Mouse (Mus musculus) stomach, postnatal 0 days (tissue): Measurements from ENCODE around the gene Nfic. TPM values are rescaled to one million over a fixed set of nuclear protein-coding genes. Genes with fewer than 3 reads are reported as not detected.

ENCODE experiments used
- ATAC-seq: fragments of 200-750 bp; cut with Nextera tagmentation; 2 replicates; pipeline ENCODE4 v1.8.0; 2017; ENCODE audit not compliant: low FRiP score, low TSS enrichment
- DNase-seq: peaks from one replicate; pipeline ENCODE4 v3.0.0-alpha.2; 2016; ENCODE audit warnings: low spot score
- H3K27ac ChIP-seq: fragments of 300-500 bp; sonication (generic); replicated peaks from 2 replicates; pipeline ENCODE4 v1.5.1; 2014; ENCODE audit warnings: mild to moderate bottlenecking, control low read depth
- H3K27me3 ChIP-seq: fragments of 300-500 bp; sonication (generic); 2 replicates; pipeline ENCODE4 v1.6.1; 2014; ENCODE audit warnings: low read length; ENCODE audit not compliant: control insufficient read depth, insufficient read depth
- H3K36me3 ChIP-seq: fragments of 300-500 bp; sonication (generic); 2 replicates; pipeline ENCODE4 v1.6.1; 2014; ENCODE audit warnings: low read length, mixed read lengths; ENCODE audit not compliant: control insufficient read depth, insufficient read depth
- H3K4me1 ChIP-seq: fragments of 300-500 bp; sonication (generic); replicated peaks from 2 replicates; pipeline ENCODE4 v1.6.1; 2014; ENCODE audit warnings: antibody characterized with exemption; ENCODE audit not compliant: control insufficient read depth, insufficient read depth
- H3K4me2 ChIP-seq: fragments of 300-500 bp; sonication (generic); replicated peaks from 2 replicates; pipeline ENCODE4 v1.6.1; 2014; ENCODE audit warnings: low read depth, mild to moderate bottlenecking, control low read depth, moderate library complexity
- H3K4me3 ChIP-seq: fragments of 300-500 bp; sonication (generic); 2 replicates; pipeline ENCODE4 v1.5.1; 2014; ENCODE audit warnings: low read depth, low read length, control low read depth
- H3K9ac ChIP-seq: fragments of 300-500 bp; sonication (generic); 2 replicates; pipeline ENCODE4 v1.6.1; 2014; ENCODE audit warnings: mild to moderate bottlenecking, low read length, control low read depth, mixed read lengths
- H3K9me3 ChIP-seq: fragments of 300-500 bp; sonication (generic); 2 replicates; pipeline ENCODE4 v1.6.1; 2016; ENCODE audit warnings: low read length; ENCODE audit not compliant: control insufficient read depth
- CTCF ChIP-seq: IDR thresholded peaks from 2 replicates; pipeline ENCODE4 v1.5.1; 2016; ENCODE audit warnings: antibody characterized with exemption, low read depth, mild to moderate bottlenecking, moderate library complexity
- EP300 ChIP-seq: optimal IDR thresholded peaks from 2 replicates; pipeline ENCODE3; 2016; ENCODE audit warnings: antibody characterized with exemption
- WGBS: fragments of 180-500 bp; shearing (Covaris S2); extraction: QIAGEN DNeasy Blood & Tissue Kit; methylation state at CpG from one replicate; pipeline ENCODE4 v1.1.7; 2014; 5-methylcytosine and 5-hydroxymethylcytosine counted together
- polyA plus RNA-seq: library from polyadenylated mRNA; unstranded; fragments of >200 nt; fragmentation: Nextera tagmentation; extraction: Ambion mirVana; gene quantifications from 2 replicates; pipeline ENCODE4 v1.2.1, GENCODE M21; 2015

Nfic gene
- polyA plus RNA-seq, 1 experiment from 2014 or later, result 40.4 TPM

GRCm38 (mm10) chr10:81430141-81430830 is 25.1 kb downstream of the Nfic start:
- peak overlapping the region; percentile 86 for H3K4me2 ChIP-seq
- under 1% methylated on average over 40 of the region's 89 CpGs for WGBS
- H3K4me3 ChIP-seq, result peak overlapping the region; percentile 75
- H3K9ac ChIP-seq, result peak overlapping the region; percentile 81
- H3K27ac ChIP-seq, result peak overlapping the region; percentile 94
- peaks cover 4% of the 10 kb centered on the region; the same call in 1 of the 2 replicates for H3K4me1 ChIP-seq
- H3K9me3 ChIP-seq, result no peaks in the 10 kb centered on the region
- TF ChIP-seq EP300 (no peak), CTCF (no peak)
- no peaks in the 10 kb centered on the region for H3K36me3 ChIP-seq
- H3K27me3 ChIP-seq, result no peaks in the 10 kb centered on the region
- DNase-seq (peak; percentile 77), ATAC-seq (peak; percentile 18)

- WGBS, result 0% methylated on average over 16 of the region's 20 CpGs
- no peaks in the 10 kb centered on the region for H3K9me3 ChIP-seq
- peak overlapping the region; percentile 75 for H3K4me3 ChIP-seq
- ATAC-seq, result peak; percentile 45
- peak; percentile 89 for DNase-seq
- H3K4me1 ChIP-seq, result peaks cover 4% of the 10 kb centered on the region; the same call in 1 of the 2 replicates
- peak overlapping the region; percentile 81 for H3K9ac ChIP-seq
- TF ChIP-seq EP300, result no peak
- TF ChIP-seq CTCF, result peak; percentile 28; the same call in 1 of the 2 replicates
- peak overlapping the region; percentile 86 for H3K4me2 ChIP-seq
- H3K27me3 ChIP-seq, result no peaks in the 10 kb centered on the region
- H3K36me3 ChIP-seq, result no peaks in the 10 kb centered on the region
- peak overlapping the region; percentile 94 for H3K27ac ChIP-seq
Observed at GRCm38 (mm10) chr10:81429605-81430061, 25.8 kb downstream of the Nfic start.

DNA sequence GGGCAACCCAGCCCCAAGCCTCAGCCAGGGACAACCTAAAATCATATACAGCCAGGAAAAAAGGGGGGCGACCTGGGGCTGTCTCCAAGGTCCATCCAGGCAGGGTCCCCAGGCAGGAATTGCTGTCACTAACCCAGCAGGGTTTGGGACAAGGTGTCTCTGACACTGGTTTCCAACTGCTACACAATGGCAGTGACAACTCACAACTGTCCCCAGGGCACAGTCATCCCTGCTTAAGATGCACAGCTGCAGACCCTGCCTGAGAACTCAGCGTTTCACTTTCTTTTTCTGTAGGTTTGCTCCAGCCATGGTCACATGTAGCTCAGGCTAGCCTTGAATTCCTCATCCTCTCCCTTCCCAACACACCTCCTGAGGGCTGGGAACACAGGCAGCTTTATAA is 26.3 kb downstream of the Nfic start:
- Histone ChIP-seq H3K4me3 (peak overlapping the region; percentile 75; the same call in 1 of the 2 replicates), H3K9me3 (no peaks in the 10 kb centered on the region), H3K36me3 (no peaks in the 10 kb centered on the region), H3K9ac (no peak overlapping the region), H3K4me1 (peaks cover 6% of the 10 kb centered on the region; the same call in 1 of the 2 replicates), H3K27me3 (no peaks in the 10 kb centered on the region), H3K27ac (peak overlapping the region; percentile 94), H3K4me2 (no peak overlapping the region)
- peak; percentile 12 for DNase-seq
- 37% methylated on average over 2 of the region's 2 CpGs for WGBS
- TF ChIP-seq CTCF (no peak), EP300 (no peak)
- ATAC-seq, result no peak

DNA sequence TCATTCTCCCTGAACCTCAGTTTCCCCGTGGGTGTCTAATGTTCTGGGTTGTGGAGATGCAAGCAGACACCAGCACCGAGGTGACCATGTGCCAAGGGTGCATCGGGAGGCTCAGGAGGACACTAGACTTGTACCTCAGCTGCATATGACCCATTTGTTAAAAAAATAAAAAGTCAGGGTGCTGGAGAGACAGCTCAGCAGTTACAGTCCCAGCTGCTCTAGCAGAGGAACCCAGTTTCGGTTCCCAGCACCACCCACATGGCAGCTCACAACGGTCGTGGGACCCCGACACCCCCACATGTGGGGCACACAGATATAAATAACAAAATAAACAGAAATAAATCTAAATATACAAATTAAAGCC is 26.9 kb downstream of the Nfic start:
- H3K9ac ChIP-seq, result no peak overlapping the region
- peaks cover 8% of the 10 kb centered on the region; the same call in 1 of the 2 replicates for H3K4me1 ChIP-seq
- H3K4me2 ChIP-seq, result no peak overlapping the region
- TF ChIP-seq EP300, result no peak
- TF ChIP-seq CTCF, result no peak
- no peaks in the 10 kb centered on the region for H3K27me3 ChIP-seq
- H3K9me3 ChIP-seq, result no peaks in the 10 kb centered on the region
- H3K27ac ChIP-seq, result no peak overlapping the region
- H3K36me3 ChIP-seq, result no peaks in the 10 kb centered on the region
- H3K4me3 ChIP-seq, result no peak overlapping the region
- no peak for DNase-seq
- no peak for ATAC-seq
- 90% methylated on average over 7 of the region's 7 CpGs for WGBS

DNA sequence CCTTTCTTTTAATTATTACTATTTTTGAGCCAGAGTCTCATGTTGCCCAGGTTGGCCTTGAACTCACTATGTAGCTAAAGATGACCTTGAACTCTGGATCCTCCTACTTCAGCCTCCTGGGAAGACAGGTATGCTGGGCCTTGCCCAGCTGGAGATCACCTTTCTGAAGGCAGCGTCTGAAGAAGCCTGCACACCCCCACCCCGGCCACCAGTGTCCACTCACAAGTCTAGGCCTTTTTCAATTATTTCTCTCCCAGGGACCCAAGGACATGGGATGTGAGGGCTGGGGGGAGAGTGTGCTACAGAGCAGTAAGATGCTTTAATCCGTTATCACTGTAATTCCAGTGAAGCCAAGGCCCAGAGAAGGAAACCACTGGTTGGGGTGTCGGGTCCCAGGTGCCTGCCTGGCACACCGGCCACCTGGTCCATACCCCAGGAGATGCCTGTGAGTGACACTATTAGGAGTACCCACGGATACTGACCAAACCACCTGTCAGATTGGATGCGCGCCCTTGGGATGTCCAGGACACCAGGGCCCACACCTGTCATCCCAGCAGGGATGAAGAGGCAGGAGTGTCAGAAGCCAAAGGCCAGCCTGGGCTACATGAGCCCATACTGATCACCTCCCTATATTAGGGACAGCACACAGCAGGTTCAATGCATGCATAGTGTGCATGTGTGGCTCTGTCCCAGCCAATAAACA is 27.5 kb downstream of the Nfic start:
- no peaks in the 10 kb centered on the region for H3K36me3 ChIP-seq
- H3K4me1 ChIP-seq, result peaks cover 8% of the 10 kb centered on the region; the same call in 1 of the 2 replicates
- H3K4me3 ChIP-seq, result no peak overlapping the region
- DNase-seq (peak; percentile 12), ATAC-seq (no peak)
- TF ChIP-seq CTCF (no peak), EP300 (no peak)
- no peak overlapping the region for H3K27ac ChIP-seq
- H3K4me2 ChIP-seq, result no peak overlapping the region
- H3K27me3 ChIP-seq, result no peaks in the 10 kb centered on the region
- WGBS, result 87% methylated on average over 8 of the region's 8 CpGs
- no peak overlapping the region for H3K9ac ChIP-seq
- no peaks in the 10 kb centered on the region for H3K9me3 ChIP-seq
